Mouse (Mus musculus) midbrain, embryonic 14.5 days (tissue): ENCODE data around the gene Mtor. TPM values are rescaled to one million over a fixed set of nuclear protein-coding genes. Genes with fewer than 3 reads are reported as not detected.
A peak's percentile ranks its signal among the peaks of the same experiment; 100 is the strongest.

Experiments used
- ATAC-seq: fragments of 200-750 bp; cut with Nextera tagmentation; 2 replicates; pipeline ENCODE4 v1.8.0; 2017; ENCODE audit warnings: moderate number of reproducible peaks, moderate library complexity; ENCODE audit not compliant: low FRiP score, low TSS enrichment
- DNase-seq: peaks from one replicate; pipeline ENCODE4 v3.0.0-alpha.2; 2015
- H3K27ac ChIP-seq: fragments of 300-500 bp; sonication (generic); replicated peaks from 2 replicates; pipeline ENCODE4 v1.5.1; 2014; ENCODE audit warnings: mild to moderate bottlenecking, low read depth, low read length, moderate library complexity
- H3K27me3 ChIP-seq: fragments of 300-500 bp; sonication (generic); 2 replicates; pipeline ENCODE4 v1.6.1; 2014; ENCODE audit warnings: low read length, control low read depth, mixed read lengths; ENCODE audit not compliant: control insufficient read depth, insufficient read depth
- H3K36me3 ChIP-seq: fragments of 300-500 bp; sonication (generic); 2 replicates; pipeline ENCODE4 v1.6.1; 2014; ENCODE audit warnings: low read length, control low read depth; ENCODE audit not compliant: control insufficient read depth, insufficient read depth
- H3K4me1 ChIP-seq: fragments of 300-500 bp; sonication (generic); 2 replicates; pipeline ENCODE4 v1.6.1; 2014; ENCODE audit warnings: mild to moderate bottlenecking, antibody characterized with exemption, low read length, control low read depth; ENCODE audit not compliant: control insufficient read depth, insufficient read depth
- H3K4me2 ChIP-seq: fragments of 300-500 bp; sonication (generic); 2 replicates; pipeline ENCODE4 v1.6.1; 2014; ENCODE audit warnings: mild to moderate bottlenecking, low read length, moderate library complexity
- H3K4me3 ChIP-seq: fragments of 300-500 bp; sonication (generic); replicated peaks from 2 replicates; pipeline ENCODE4 v1.5.1; 2014; ENCODE audit warnings: low read depth, low read length
- H3K9ac ChIP-seq: fragments of 300-500 bp; sonication (generic); replicated peaks from 2 replicates; pipeline ENCODE4 v1.6.1; 2014; ENCODE audit warnings: mild to moderate bottlenecking, low read length, moderate library complexity
- H3K9me3 ChIP-seq: fragments of 300-500 bp; sonication (generic); 2 replicates; pipeline ENCODE4 v1.6.1; 2016; ENCODE audit warnings: low read length, control low read depth, mixed read lengths; ENCODE audit not compliant: control insufficient read depth
- WGBS: fragments of 180-500 bp; shearing (Covaris S2); extraction: QIAGEN DNeasy Blood & Tissue Kit; methylation state at CpG from one replicate; pipeline ENCODE4 v1.1.7; 2014; 5-methylcytosine and 5-hydroxymethylcytosine counted together
- polyA plus RNA-seq: library from polyadenylated mRNA; unstranded; fragments of >200 nt; fragmentation: Nextera tagmentation; extraction: Ambion mirVana; gene quantifications from 2 replicates; pipeline ENCODE4 v1.2.1, GENCODE M21; 2014

Gene Mtor
- polyA plus RNA-seq, 1 experiment from 2014 or later, result 34.8 TPM

- no peak for ATAC-seq
- 95% methylated on average over 5 of the region's 5 CpGs for WGBS
- Histone ChIP-seq H3K4me1 (no peaks in the 10 kb centered on the region), H3K4me2 (no peak overlapping the region), H3K4me3 (no peak overlapping the region), H3K9me3 (no peaks in the 10 kb centered on the region), H3K36me3 (peaks cover 69% of the 10 kb centered on the region), H3K27me3 (no peaks in the 10 kb centered on the region), H3K27ac (no peak overlapping the region), H3K9ac (no peak overlapping the region)
- DNase-seq, result no peak
Observed at GRCm38 (mm10) chr4:148581422-148581821, 133.0 kb downstream of the Mtor start.

- no peak overlapping the region for H3K4me2 ChIP-seq
- no peak overlapping the region for H3K4me3 ChIP-seq
- no peak for DNase-seq
- H3K9ac ChIP-seq, result no peak overlapping the region
- WGBS, result 86% methylated on average over 4 of the region's 4 CpGs
- H3K9me3 ChIP-seq, result no peaks in the 10 kb centered on the region
- no peak overlapping the region for H3K27ac ChIP-seq
- H3K36me3 ChIP-seq, result peaks cover 51% of the 10 kb centered on the region
- H3K4me1 ChIP-seq, result no peaks in the 10 kb centered on the region
- no peaks in the 10 kb centered on the region for H3K27me3 ChIP-seq
- ATAC-seq, result no peak
Observed at GRCm38 (mm10) chr4:148583257-148583656, 134.8 kb downstream of the Mtor start.

GRCm38 (mm10) chr4:148586648-148587047 is 138.2 kb downstream of the Mtor start:
- no peak for DNase-seq
- ATAC-seq, result no peak
- no peaks in the 10 kb centered on the region for H3K9me3 ChIP-seq
- 91% methylated on average over 9 of the region's 9 CpGs for WGBS
- H3K9ac ChIP-seq, result no peak overlapping the region
- H3K4me3 ChIP-seq, result no peak overlapping the region
- H3K27ac ChIP-seq, result no peak overlapping the region
- no peaks in the 10 kb centered on the region for H3K4me1 ChIP-seq
- H3K36me3 ChIP-seq, result peaks cover 18% of the 10 kb centered on the region
- H3K4me2 ChIP-seq, result no peak overlapping the region
- H3K27me3 ChIP-seq, result no peaks in the 10 kb centered on the region

GRCm38 (mm10) chr4:148588793-148589192 is 140.4 kb downstream of the Mtor start:
- DNase-seq (no peak), ATAC-seq (no peak)
- peaks cover 6% of the 10 kb centered on the region for H3K36me3 ChIP-seq
- H3K4me3 ChIP-seq, result no peak overlapping the region
- H3K4me2 ChIP-seq, result no peak overlapping the region
- H3K9me3 ChIP-seq, result no peaks in the 10 kb centered on the region
- no peak overlapping the region for H3K27ac ChIP-seq
- no peak overlapping the region for H3K9ac ChIP-seq
- 78% methylated on average over 9 of the region's 9 CpGs for WGBS
- peaks cover 7% of the 10 kb centered on the region; the same call in 1 of the 2 replicates for H3K4me1 ChIP-seq
- H3K27me3 ChIP-seq, result no peaks in the 10 kb centered on the region

- WGBS, result 64% methylated on average over 7 of the region's 8 CpGs
Observed at GRCm38 (mm10) chr4:148589565-148589964, 141.2 kb downstream of the Mtor start.

GRCm38 (mm10) chr4:148590421-148591170 is 142.2 kb downstream of the Mtor start:
- H3K27ac ChIP-seq, result peak overlapping the region; percentile 73
- DNase-seq, result peak; percentile 59
- peaks cover 23% of the 10 kb centered on the region for H3K36me3 ChIP-seq
- peak overlapping the region; percentile 60 for H3K4me2 ChIP-seq
- H3K9me3 ChIP-seq, result no peaks in the 10 kb centered on the region
- peak overlapping the region; percentile 79 for H3K9ac ChIP-seq
- no peaks in the 10 kb centered on the region for H3K27me3 ChIP-seq
- ATAC-seq, result peak; percentile 12; the same call in 1 of the 2 replicates
- H3K4me3 ChIP-seq, result peak overlapping the region; percentile 88
- 7% methylated on average over 18 of the region's 18 CpGs for WGBS
- peaks cover 7% of the 10 kb centered on the region; the same call in 1 of the 2 replicates for H3K4me1 ChIP-seq

More at GRCm38 (mm10) chr4:148589565-148589964, 141.2 kb downstream of the Mtor start:
- Histone ChIP-seq H3K27me3 (no peaks in the 10 kb centered on the region), H3K4me2 (no peak overlapping the region), H3K4me1 (peaks cover 7% of the 10 kb centered on the region; the same call in 1 of the 2 replicates), H3K9me3 (no peaks in the 10 kb centered on the region), H3K9ac (no peak overlapping the region), H3K36me3 (peaks cover 13% of the 10 kb centered on the region), H3K4me3 (no peak overlapping the region), H3K27ac (no peak overlapping the region)
- ATAC-seq, result no peak
- DNase-seq, result no peak

GRCm38 (mm10) chr4:148591171-148591630 is 142.8 kb downstream of the Mtor start, which contains the start of gene Srm:
Srm (plus strand) TSS chr4:148591503.
- WGBS, result under 1% methylated on average over 49 of the region's 50 CpGs

GRCm38 (mm10) chr4:148591637-148592380 is 143.4 kb downstream of the Mtor start:
- Histone ChIP-seq H3K9ac (peak overlapping the region; percentile 79), H3K4me1 (peaks cover 7% of the 10 kb centered on the region; the same call in 1 of the 2 replicates), H3K27me3 (no peaks in the 10 kb centered on the region), H3K9me3 (no peaks in the 10 kb centered on the region), H3K4me2 (peak overlapping the region; percentile 91), H3K36me3 (peaks cover 35% of the 10 kb centered on the region), H3K27ac (0 out of 2 replicates have a peak overlapping the region, but pooled peaks have one; percentile 73), H3K4me3 (peak overlapping the region; percentile 88)
- DNase-seq (peak; percentile 51), ATAC-seq (peak; percentile 46)
- under 1% methylated on average over 53 of the region's 53 CpGs for WGBS

More at GRCm38 (mm10) chr4:148591171-148591630, 142.8 kb downstream of the Mtor start, which contains the start of gene Srm:
- DNase-seq, result peak; percentile 98
- peak within 1 kb of the TSS; percentile 91 for H3K4me2 ChIP-seq
- H3K9me3 ChIP-seq, result no peaks in the 10 kb centered on the region
- ATAC-seq, result peak; percentile 100
- H3K4me1 ChIP-seq, result peaks cover 7% of the 10 kb centered on the region; the same call in 1 of the 2 replicates
- no peaks in the 10 kb centered on the region for H3K27me3 ChIP-seq
- peak within 1 kb of the TSS; percentile 88 for H3K4me3 ChIP-seq
- peak within 1 kb of the TSS; percentile 73 for H3K27ac ChIP-seq
- H3K9ac ChIP-seq, result peak within 1 kb of the TSS; percentile 79
- H3K36me3 ChIP-seq, result peaks cover 29% of the 10 kb centered on the region
